Mouse (Mus musculus) liver, adult 2 months (tissue): ENCODE data around the gene Podn. TPM values are rescaled to one million over a fixed set of nuclear protein-coding genes. Genes with fewer than 3 reads are reported as not detected.

Experiments used
- DNase-seq: peaks from one replicate; pipeline ENCODE4 v3.0.0-alpha.2; 2011; ENCODE audit warnings: low read depth, low spot score; ENCODE audit errors: extremely low read depth
- H3K27ac ChIP-seq: fragments of 200-500 bp; replicated peaks from 2 replicates; pipeline ENCODE4 v1.5.1; 2012; ENCODE audit warnings: low read depth, mild to moderate bottlenecking, control low read depth, inconsistent platforms, low read length; ENCODE audit not compliant: insufficient read depth
- H3K27me3 ChIP-seq: fragments of 200-500 bp; 2 replicates; pipeline ENCODE4 v1.6.1; 2012; ENCODE audit warnings: mild to moderate bottlenecking, moderate library complexity, low read length, inconsistent platforms; ENCODE audit not compliant: control insufficient read depth, insufficient read depth
- H3K36me3 ChIP-seq: fragments of 200-500 bp; 2 replicates; pipeline ENCODE4 v1.6.1; 2012; ENCODE audit warnings: low read length, inconsistent platforms; ENCODE audit not compliant: control insufficient read depth, insufficient read depth
- H3K4me1 ChIP-seq: fragments of 200-500 bp; 2 replicates; pipeline ENCODE4 v1.6.1; 2011; ENCODE audit warnings: low read length; ENCODE audit not compliant: control insufficient read depth, insufficient read depth
- H3K4me3 ChIP-seq: fragments of 200-500 bp; 2 replicates; pipeline ENCODE4 v1.5.1; 2011; ENCODE audit warnings: low read depth, mild to moderate bottlenecking, control low read depth, low read length, moderate library complexity; ENCODE audit not compliant: insufficient read depth
- H3K79me2 ChIP-seq: fragments of 200-500 bp; 2 replicates; pipeline ENCODE4 v1.6.1; 2012; ENCODE audit warnings: inconsistent platforms, mild to moderate bottlenecking, low read length, moderate library complexity; ENCODE audit not compliant: control insufficient read depth, insufficient read depth
- H3K9ac ChIP-seq: fragments of 200-500 bp; 2 replicates; pipeline ENCODE4 v1.6.1; 2012; ENCODE audit warnings: low read depth, mild to moderate bottlenecking, control low read depth, inconsistent platforms, low read length
- CTCF ChIP-seq: fragments of 200-500 bp; IDR thresholded peaks from 2 replicates; pipeline ENCODE4 v1.5.1; 2011; ENCODE audit warnings: low read depth, low read length, control low read depth
- POLR2A ChIP-seq: fragments of 200-500 bp; IDR thresholded peaks from 2 replicates; pipeline ENCODE4 v1.6.1; 2011; ENCODE audit warnings: low read length, control low read depth; ENCODE audit not compliant: insufficient read depth; ENCODE audit errors: extremely low read depth
- WGBS: fragments of 180-500 bp; shearing (Covaris S2); methylation state at CpG from one replicate; pipeline ENCODE4 v1.1.7; 2018; 5-methylcytosine and 5-hydroxymethylcytosine counted together
- polyA plus RNA-seq: library from polyadenylated mRNA; depleted of rRNA; stranded (reverse); fragments of >200 nt; gene quantifications from 2 replicates; pipeline ENCODE4 v1.2.3, GENCODE M21; 2012
- total RNA-seq: library from RNA; depleted of rRNA; stranded (reverse); fragments of >200 nt; gene quantifications from 2 replicates; pipeline ENCODE4 v1.2.3, GENCODE M21; 2014

The Podn gene
- total and polyA plus RNA-seq, 2 experiments: 1.9 to 3.8 TPM

DNA sequence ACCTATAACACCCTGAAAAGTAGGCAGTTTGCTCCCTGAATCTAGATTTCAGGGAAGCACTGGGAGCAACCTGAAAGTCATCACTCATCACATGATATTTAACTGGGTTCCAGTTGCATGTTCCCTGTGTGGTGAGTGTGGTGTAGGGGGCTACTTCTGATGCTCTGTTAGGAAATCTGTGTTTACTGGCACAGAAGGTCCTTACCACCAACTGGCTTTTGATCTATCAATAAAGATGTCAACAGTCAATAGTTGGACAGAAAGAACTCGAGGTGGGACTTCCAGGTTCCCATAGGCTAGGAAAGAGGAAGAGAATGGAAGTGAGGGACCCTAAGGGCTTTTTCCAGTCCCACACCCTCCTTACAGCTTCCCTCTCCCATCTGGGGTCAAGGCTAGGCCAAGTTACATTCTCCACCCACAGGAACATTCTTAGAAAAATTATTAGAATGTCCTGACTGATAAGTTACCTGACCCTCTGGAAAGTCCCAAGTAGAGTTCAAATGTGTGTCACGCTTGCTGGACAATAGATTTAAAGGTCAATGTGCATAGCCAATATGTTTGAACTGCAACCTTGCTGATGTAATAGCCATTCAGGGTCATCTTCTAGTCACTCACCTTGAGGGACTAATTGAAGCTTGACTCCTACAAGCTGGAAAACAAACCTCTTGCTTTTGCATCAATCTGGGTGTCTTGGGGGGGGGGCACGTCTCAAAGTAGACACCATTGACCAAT is 18.9 kb downstream of the Podn start:
- H3K27me3 ChIP-seq: no peaks in the 10 kb centered on the region
- 27% methylated on average over 3 of the region's 3 CpGs for WGBS
- H3K9ac ChIP-seq: peak overlapping the region; percentile 29; the same call in 1 of the 2 replicates
- H3K79me2 ChIP-seq: no peaks in the 10 kb centered on the region
- DNase-seq: peak; percentile 93
- no peak overlapping the region for H3K4me3 ChIP-seq
- TF ChIP-seq POLR2A: no peak
- TF ChIP-seq CTCF: no peak
- H3K36me3 ChIP-seq: peaks cover 75% of the 10 kb centered on the region
- peak overlapping the region; percentile 85 for H3K27ac ChIP-seq
- peaks cover 50% of the 10 kb centered on the region for H3K4me1 ChIP-seq

DNA sequence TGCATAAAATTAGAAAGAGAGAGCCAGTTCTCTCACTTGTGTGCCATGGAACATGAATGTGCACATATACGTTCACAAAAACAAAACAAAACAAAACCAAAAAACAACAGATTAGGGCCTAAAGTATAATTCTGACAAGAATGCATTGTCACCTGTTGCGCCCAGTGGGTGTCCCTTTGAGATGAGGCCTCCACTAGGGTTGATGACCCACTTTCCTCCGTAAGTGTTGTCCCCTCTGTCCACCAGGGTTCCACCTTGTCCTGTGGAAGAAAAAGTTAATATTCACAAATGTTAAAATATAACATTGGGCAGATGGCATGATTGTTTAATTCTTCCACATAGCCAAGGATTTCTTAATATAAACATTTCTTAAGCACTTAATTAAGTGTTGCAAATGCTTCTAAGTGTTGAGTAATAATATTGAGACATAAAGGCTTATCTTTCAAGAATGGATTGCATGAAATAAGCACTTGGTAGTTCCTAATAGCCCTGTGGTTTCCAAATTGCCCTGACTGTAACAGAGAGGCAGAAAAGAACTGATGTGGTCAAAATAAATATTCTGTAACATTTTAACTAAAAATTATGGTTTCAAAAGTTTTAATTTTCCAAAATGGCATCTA is 21.9 kb downstream of the Podn start:
- 60% methylated on average over 3 of the region's 3 CpGs for WGBS
- TF ChIP-seq POLR2A: no peak
- DNase-seq: no peak
- Histone ChIP-seq H3K27me3 (no peaks in the 10 kb centered on the region), H3K9ac (no peak overlapping the region; the same call in 1 of the 2 replicates), H3K79me2 (no peaks in the 10 kb centered on the region; the same call in 1 of the 2 replicates), H3K4me1 (peaks cover 36% of the 10 kb centered on the region), H3K36me3 (peaks cover 72% of the 10 kb centered on the region), H3K27ac (peak overlapping the region; percentile 37; the same call in 1 of the 2 replicates), H3K4me3 (no peak overlapping the region)

DNA sequence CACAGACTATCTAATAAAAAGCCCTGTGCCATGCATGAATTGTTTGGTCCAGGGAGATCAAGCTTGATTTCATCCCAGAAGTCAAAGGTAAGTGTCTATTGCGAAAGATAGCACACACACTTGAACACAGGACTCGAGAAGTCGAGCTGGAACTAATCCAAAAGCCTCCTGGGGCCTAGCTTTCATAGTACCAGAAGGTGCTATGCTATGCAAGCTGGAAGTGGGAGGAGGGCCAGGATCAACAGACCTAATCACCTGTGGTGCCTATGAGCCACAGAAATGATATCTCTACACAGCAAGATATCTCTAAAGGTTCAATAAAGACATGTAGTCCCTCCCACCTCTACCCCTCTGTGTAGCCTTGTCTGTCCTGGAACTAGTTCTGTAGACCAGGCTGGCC is 24.2 kb downstream of the Podn start:
- 17% methylated on average over 3 of the region's 3 CpGs for WGBS
- H3K36me3 ChIP-seq: peaks cover 71% of the 10 kb centered on the region
- peaks cover 35% of the 10 kb centered on the region for H3K4me1 ChIP-seq
- H3K4me3 ChIP-seq: no peak overlapping the region
- TF ChIP-seq CTCF (no peak), POLR2A (no peak)
- H3K79me2 ChIP-seq: no peaks in the 10 kb centered on the region; the same call in 1 of the 2 replicates
- H3K27ac ChIP-seq: peak overlapping the region; percentile 68
- peak; percentile 100 for DNase-seq
- H3K27me3 ChIP-seq: no peaks in the 10 kb centered on the region
- H3K9ac ChIP-seq: no peak overlapping the region

DNA sequence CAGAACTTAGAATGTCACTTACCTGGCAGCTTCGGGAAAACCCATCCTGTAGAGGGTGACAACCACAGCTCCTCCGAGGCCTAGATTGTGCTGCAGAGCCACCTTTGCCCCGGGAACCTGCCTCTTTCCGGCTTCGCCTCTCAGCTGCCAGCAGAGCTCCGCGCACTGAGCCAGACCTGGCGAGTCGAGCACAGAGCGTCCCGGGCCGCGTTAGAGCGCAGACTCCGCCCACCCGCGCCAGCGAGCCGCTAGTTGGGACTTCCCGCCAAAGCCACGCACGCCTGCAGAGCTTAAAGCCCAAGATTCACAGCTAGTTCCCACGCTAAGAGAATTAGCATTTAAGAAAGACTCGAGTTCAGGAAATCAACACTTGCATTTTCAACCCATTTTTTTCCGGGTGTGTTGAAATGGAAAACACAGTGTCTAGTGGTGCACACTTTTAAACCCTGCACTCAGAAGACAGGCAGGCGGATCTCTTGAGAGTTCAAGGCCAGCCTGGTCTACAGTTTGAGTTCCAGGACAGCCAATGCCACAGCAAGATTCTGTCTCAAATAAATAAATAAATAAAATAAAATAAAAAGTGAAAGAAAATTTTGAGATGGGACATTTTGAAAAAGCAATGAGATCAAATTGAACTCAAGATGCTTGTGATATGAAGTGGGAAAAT is 24.9 kb downstream of the Podn start:
- peak overlapping the region; percentile 86 for H3K9ac ChIP-seq
- peak; percentile 89 for DNase-seq
- no peaks in the 10 kb centered on the region for H3K27me3 ChIP-seq
- H3K79me2 ChIP-seq: no peaks in the 10 kb centered on the region; the same call in 1 of the 2 replicates
- TF ChIP-seq CTCF (0 out of 2 replicates have a peak, but pooled peaks have one; percentile 7), POLR2A (peak; percentile 80)
- H3K36me3 ChIP-seq: peaks cover 66% of the 10 kb centered on the region
- H3K4me3 ChIP-seq: peak overlapping the region; percentile 74
- H3K27ac ChIP-seq: peak overlapping the region; percentile 91
- WGBS: 1% methylated on average over 26 of the region's 26 CpGs
- peaks cover 30% of the 10 kb centered on the region for H3K4me1 ChIP-seq

DNA sequence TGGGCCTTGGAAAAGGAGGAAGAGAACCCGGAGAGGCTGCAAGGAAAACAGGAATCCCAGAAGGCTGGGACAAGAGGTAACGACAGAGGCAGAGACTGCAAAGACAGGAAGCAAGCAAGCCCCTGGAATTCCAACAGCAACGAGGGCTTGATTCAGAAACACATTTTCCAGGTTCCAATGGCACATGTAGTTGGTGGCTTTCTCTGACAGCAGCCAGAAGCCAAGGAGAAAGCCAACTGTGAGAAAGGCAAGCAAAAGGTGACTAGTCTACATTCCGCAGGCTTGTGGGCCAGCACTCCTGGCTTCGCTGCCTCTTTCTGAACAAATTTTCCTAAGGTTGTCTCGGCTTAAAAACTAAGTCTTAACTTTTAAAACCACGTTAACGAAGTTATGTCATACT is 25.5 kb downstream of the Podn start:
- Histone ChIP-seq H3K79me2 (no peaks in the 10 kb centered on the region; the same call in 1 of the 2 replicates), H3K27ac (peak overlapping the region; percentile 91), H3K27me3 (no peaks in the 10 kb centered on the region), H3K9ac (peak overlapping the region; percentile 86), H3K4me1 (peaks cover 30% of the 10 kb centered on the region), H3K4me3 (peak overlapping the region; percentile 74), H3K36me3 (peaks cover 66% of the 10 kb centered on the region)
- TF ChIP-seq POLR2A (no peak), CTCF (no peak)
- WGBS: 1% methylated on average over 8 of the region's 8 CpGs
- DNase-seq: no peak
